Mouse (Mus musculus): ENCODE data around the gene Hmgn1.
"Not testable (repeated sequence)": the region's sequence is repeated elsewhere in the genome, so short reads cannot be mapped to it uniquely, and the experiment has no call there.

The Hmgn1 gene

GRCm38 (mm10) chr16:96127657-96128344 is at the start of gene Hmgn1:
Gene Hmgn1, minus strand, starts transcription at chr16:96127729.
- DNase-seq: peak; percentile 99

GRCm38 (mm10) chr16:96175399-96175798 is 47.9 kb upstream of the Hmgn1 start:
- DNase-seq: no peak

- DNase-seq: no peak
Measured at GRCm38 (mm10) chr16:96173648-96174047, 46.1 kb upstream of the Hmgn1 start.

GRCm38 (mm10) chr16:96168837-96169236 is 41.3 kb upstream of the Hmgn1 start:
- DNase-seq: no peak

- DNase-seq: no peak
Measured at GRCm38 (mm10) chr16:96165723-96166264, 38.3 kb upstream of the Hmgn1 start.

GRCm38 (mm10) chr16:96161336-96161735 is 33.8 kb upstream of the Hmgn1 start:
- no peak for DNase-seq

- DNase-seq: no peak
Measured at GRCm38 (mm10) chr16:96160927-96161326, 33.4 kb upstream of the Hmgn1 start.

- DNase-seq: no peak
Measured at GRCm38 (mm10) chr16:96159794-96160346, 32.3 kb upstream of the Hmgn1 start.

GRCm38 (mm10) chr16:96159091-96159731 is 31.7 kb upstream of the Hmgn1 start:
- DNase-seq: peak; percentile 72

- DNase-seq: no peak
Measured at GRCm38 (mm10) chr16:96158511-96159080, 31.1 kb upstream of the Hmgn1 start.

- no peak for DNase-seq
Measured at GRCm38 (mm10) chr16:96157171-96157570, 29.6 kb upstream of the Hmgn1 start.

- no peak for DNase-seq
Measured at GRCm38 (mm10) chr16:96156019-96156418, 28.5 kb upstream of the Hmgn1 start.

- no peak for DNase-seq
Measured at GRCm38 (mm10) chr16:96154476-96154875, 26.9 kb upstream of the Hmgn1 start.

- peak; percentile 82 for DNase-seq
Measured at GRCm38 (mm10) chr16:96151551-96151950, 24.0 kb upstream of the Hmgn1 start.

- no peak for DNase-seq
Measured at GRCm38 (mm10) chr16:96150995-96151394, 23.5 kb upstream of the Hmgn1 start.

GRCm38 (mm10) chr16:96149311-96149710 is 21.8 kb upstream of the Hmgn1 start:
- DNase-seq: no peak

GRCm38 (mm10) chr16:96148834-96149233 is 21.3 kb upstream of the Hmgn1 start:
- DNase-seq: no peak

- DNase-seq: no peak
Measured at GRCm38 (mm10) chr16:96145814-96146213, 18.3 kb upstream of the Hmgn1 start.

- DNase-seq: peak; percentile 100
Measured at GRCm38 (mm10) chr16:96145110-96145800, 17.7 kb upstream of the Hmgn1 start, which contains the start of gene Wrb. Gene Wrb, plus strand, starts transcription at chr16:96145407.

- DNase-seq: not testable (repeated sequence)
Measured at GRCm38 (mm10) chr16:96144748-96145109, 17.2 kb upstream of the Hmgn1 start.

GRCm38 (mm10) chr16:96128466-96128865 is 937 bp upstream of the Hmgn1 start:
- no peak for DNase-seq

GRCm38 (mm10) chr16:96127288-96127656 is 257 bp downstream of the Hmgn1 start:
- DNase-seq: no peak

- peak; percentile 11 for DNase-seq
Measured at GRCm38 (mm10) chr16:96126684-96127171, 801 bp downstream of the Hmgn1 start.
